Mouse (Mus musculus) layer of hippocampus, adult 11-12 months (tissue): Measurements from ENCODE around the gene Aqp8.

ENCODE experiments used
- DNase-seq: peaks from one replicate; pipeline ENCODE4 v3.0.0; 2022; ENCODE audit warnings: low spot score

Gene Aqp8

DNA sequence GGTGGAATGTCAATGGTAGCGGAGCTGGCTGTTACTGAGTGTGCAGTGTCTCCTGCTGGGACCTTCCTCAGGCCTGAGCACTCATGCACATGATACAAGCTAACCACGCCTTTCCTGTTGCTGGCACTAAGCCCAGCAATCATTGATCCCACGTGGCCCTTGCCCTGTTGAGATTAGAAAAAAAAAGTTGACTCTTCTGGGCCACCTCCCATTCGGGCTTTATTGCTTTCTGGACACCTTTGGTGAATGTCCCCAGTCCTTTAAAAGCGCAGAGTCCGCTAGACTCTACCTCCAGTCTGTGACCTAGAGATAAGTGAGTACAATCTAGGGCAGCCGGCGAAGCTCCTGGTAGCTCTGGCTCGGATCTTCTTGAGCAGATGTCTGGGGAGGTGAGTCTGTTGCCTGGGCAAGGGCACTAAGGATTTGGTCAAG, at the start of gene Aqp8:
Aqp8 (plus strand) TSS at position 222 of the 432 bp plus-strand sequence.
- DNase-seq = no peak

DNA sequence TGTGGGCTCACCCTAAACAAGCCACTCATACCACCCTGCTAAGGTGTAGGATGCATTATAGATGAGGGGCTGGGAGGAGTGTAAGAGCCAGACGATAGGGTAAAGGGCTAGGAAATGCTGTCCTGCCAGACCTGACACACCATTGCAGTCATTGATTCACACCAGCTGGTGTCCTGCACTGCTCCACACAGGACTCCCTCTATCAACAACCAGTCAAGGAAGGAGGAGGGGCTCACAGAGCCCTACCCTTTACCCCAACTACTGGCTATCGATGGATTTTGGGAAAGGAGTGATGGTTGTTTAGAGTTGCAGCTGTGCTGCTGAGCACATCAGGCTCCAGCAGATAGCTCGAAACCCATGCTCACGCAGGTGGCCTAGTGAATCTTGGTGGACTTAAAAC, 45.3 kb upstream of the Aqp8 start:
- DNase-seq = no peak

DNA sequence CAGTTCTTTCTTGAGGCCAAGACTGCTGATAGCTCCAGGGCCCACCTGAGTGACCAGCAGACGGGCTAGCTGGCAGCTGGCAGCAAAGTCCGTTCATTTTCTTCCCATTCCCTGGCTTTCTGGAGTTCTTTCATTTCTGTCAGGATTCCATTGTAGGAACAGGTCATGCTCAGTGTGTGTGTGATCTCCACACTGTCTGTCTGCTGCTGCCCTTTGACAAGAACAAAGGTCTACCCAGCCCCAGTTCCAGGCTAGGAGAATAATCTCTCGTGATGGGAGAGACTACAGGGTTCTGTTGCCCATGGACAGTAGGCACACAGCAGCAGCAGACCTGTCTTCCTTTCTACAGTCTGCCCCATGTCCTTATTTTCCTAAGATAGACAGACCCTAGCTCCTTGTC, 44.4 kb upstream of the Aqp8 start:
- DNase-seq = no peak

DNA sequence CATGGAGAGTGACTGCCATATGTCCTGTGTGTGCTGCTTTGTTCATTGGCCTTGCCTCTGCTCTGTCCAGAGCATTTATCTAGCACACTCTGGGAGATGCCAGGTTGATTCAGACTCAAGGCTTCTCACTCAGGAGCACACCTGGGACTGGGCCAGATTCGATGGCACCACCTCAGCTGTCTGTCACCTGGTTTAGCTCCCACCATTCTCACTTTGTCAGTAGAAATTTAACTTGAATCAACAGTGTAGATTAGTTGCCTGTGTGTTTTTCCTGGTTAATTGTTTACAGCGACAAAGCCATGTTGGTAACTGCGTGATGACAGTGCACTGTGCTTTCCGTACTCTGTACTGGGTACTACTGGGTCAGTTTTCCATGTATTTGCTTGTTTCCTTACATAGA, 42.1 kb upstream of the Aqp8 start:
- no peak for DNase-seq

DNA sequence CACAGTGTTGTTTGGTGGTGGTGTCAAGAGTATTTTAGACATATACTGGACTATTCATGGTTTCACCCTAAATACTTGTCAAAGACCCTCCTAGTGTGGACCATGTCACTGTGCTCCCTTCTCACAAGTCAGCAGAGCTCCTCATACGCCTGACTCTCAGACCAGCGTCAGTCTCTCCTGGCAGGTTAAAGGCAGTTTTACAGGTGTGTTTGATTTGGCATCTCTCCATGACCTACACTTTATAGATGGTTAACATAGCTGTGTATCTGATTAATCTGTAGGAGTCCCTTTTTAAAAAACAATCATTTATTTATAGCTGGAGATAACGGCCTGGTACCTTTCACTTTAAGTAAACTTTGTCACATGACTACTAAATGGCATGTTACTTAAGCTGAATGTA, 40.1 kb upstream of the Aqp8 start:
- DNase-seq = no peak

DNA sequence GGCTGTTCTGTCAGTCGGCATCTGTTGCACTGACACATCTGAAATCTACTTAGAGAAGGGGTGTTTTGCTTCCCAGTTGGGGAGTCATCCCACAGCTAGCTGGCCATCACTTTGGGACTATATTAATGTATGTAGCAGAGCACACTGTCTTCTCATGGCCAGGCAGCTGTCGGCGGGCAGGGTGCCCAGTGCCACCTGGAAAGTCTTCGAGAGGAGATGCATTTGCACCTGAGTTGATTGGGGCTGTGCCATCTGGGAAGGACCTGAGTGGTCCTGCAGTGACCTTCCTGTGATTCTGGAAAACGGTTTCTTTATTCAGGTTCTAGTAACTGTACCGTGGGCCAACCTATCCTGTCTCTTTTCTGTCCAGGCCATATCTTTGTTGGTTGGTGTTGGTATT, 37.8 kb upstream of the Aqp8 start:
- DNase-seq = no peak

DNA sequence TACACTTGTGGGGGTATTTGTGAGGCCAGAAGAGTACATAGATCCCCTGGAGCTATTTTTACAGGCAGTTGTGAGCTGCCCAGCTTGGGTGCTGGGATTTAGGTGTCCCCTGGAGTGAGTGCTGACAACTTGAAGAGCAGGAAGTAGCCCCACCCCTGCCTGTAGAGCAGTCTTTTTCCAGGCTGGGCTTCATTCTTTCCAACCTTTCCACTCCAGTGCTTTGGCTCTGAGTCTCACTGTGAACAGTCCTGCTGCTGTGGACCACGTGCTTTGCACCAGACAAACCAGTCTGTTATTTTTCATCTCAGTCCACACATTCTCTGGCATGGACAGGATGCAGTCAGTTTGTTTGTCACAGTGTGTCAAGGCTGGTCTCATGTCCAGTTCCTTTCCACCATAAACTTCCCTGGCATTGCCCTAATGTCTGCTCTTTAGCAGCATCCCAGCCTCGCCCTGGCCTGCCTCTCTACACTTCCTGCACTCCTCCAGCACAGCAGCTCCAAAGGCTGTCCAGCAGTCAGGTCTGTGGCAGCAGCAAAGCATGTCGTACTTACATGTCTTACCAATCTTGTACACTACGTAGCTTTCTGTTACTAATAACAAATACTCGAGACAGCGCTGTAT, 36.8 kb upstream of the Aqp8 start:
- DNase-seq = no peak

DNA sequence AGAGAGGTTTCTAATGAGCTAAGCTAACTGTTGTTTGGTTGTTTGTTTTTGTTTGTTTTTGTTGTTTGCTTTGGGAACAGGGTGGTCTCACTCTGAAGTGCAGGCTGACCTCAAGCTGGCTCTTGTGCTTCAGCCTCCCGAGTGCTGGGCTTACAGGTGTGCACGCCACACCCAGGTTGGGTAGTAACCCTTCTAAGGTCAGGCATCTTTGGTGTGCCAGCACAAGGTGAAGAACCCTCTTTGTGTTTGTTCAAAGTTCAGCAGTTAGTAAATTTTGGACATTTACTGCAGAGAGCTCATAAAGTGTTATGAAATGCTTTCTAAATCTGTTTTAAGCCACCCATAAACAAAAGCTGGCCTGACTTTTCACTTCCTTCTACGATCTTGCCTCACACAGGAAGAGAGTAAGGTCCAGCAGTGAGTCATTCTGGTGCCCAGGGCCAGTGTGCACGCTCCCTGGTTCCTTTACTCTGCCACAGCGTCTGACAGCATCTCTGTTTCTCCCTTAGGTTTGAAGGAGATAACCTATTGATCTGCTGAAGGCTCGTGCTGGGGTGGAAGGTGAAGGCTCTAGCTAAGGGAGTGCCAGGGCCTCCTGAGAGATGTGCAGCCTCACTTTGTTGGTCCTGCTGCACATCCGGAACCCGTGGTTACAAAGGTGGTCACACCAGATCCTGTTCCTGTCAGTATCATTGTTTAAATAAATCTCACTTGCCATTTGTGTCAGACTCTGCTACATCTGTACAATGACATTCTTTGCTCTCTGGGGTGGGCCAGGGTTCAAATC, 32.3 kb upstream of the Aqp8 start:
- no peak for DNase-seq

DNA sequence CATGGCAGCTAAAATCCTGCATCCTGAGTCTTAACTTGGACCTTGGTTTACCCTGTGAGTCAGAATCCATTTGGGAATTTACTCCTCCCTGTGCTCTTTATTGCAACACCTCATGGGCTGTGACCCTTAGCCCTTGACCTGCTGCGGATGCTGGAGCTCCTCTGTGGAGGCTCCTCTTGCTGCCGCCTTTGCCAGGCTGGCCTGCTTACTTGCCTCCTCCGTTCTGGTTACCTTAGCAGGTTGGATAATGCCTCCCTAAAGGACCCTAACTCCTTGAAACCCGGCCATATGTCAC, 31.7 kb upstream of the Aqp8 start:
- no peak for DNase-seq

DNA sequence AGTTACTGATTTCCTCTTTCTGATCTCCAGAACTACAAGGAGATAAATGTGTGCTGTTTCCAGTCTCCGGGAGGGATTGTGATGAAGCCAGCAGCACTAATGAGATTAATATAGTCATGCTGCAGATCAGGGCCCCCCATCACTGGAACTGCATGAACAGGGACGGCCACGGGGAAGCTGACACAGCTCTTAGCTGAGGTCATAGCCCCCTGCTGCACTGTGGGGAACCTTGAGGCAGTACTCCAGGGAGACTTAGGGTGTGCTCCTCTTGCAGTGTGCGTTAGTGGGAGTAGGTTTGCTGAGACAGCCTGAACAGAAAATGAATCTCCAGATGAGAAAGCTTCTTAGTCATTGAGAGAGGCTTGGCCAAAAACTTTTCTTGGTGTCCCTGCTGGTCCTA, 30.9 kb upstream of the Aqp8 start:
- DNase-seq = no peak

DNA sequence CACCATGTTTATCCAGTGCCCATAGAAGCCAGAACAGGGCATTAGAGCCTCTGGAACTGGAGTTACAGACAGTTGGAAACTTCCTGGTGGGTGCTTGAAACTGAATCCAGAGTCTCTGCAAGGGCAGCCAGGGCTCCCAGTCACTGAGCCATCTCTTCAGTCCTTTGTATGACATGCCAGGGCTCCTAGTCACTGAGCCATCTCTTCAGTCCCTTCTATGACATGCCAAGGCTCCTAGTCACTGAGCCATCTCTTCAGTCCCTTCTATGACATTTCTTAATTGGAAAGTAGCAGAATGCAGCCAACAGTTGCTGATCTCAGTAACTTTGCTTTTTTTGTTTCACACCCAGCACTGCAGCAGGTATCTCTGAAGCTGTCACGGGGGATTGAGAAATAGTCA, 20.0 kb upstream of the Aqp8 start:
- no peak for DNase-seq

DNA sequence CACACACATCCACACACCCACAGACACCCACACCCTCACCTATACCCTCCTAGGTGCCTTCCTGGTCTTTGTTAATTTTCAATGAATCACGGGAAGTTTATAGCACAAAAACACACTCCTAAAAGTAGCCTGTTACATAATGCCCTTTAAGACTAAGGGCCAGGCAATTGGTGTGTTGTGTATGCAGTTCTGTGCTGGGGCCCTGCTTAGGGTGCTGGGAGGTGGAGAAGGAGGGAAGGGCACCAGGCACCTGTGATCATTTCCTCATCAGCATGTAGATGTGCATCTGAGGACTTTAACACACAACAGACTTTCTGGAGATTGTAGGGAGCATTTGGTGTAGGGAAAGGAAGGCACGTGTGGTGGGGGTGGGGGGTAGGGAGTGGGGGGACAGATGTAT, 13.3 kb upstream of the Aqp8 start:
- no peak for DNase-seq

DNA sequence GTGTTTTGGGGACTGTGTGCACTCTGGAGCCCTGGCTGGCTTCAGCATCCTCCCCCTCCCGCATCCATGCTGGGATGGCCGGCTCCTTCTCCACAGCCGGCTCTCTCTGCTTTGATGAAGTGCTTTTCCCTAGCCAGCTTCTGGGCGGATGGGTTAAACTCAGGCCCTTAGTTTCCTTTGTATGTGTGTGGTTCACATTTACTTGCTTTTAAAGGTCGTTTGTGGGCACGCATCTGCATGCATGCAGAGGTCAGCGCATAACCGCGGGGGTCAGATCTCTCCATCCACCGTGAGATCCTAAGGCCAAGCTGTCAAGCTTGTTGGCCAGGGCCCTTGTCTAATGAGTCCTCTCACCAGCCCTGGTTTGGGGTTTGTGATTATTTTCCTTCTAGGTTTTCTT, 12.4 kb upstream of the Aqp8 start:
- DNase-seq = no peak

DNA sequence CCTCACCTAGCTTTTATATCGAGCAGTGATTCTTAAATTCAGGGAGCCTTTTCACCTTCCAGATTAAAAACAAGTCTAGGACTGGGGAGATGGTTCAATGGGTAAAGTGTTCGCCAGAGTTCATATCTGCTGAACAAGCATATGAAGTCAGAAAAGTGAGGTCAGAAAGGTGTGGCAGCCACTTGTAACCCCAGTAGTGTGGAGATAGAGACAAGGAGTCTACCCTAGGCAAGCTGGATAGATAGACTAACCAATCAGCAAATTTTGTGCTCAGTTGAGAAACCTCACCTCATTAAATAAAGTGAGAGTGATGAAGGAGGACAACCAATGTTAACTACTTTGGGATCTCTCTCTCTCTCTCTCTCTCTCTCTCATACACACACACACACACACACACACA, 11.6 kb upstream of the Aqp8 start:
- DNase-seq = no peak

DNA sequence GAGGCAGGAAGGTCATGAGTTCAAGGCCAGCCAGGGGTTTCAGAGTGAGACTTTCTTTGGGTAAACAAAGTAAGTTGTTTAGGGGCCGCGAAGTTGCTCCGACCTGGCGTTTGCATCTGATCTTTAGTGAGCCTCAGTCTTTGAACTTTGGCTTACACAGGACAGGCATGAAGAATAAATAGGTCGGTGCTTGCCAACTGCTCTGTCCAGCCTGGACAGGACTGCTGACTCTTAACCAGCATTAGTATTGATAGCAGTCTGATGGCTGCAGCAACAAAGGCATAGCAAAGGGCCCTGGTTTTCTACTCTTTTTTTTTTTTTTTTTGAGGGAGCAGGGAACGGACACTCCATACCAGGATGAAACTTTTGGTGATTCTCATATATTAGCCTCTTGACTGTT, 9.5 kb upstream of the Aqp8 start:
- DNase-seq = no peak

DNA sequence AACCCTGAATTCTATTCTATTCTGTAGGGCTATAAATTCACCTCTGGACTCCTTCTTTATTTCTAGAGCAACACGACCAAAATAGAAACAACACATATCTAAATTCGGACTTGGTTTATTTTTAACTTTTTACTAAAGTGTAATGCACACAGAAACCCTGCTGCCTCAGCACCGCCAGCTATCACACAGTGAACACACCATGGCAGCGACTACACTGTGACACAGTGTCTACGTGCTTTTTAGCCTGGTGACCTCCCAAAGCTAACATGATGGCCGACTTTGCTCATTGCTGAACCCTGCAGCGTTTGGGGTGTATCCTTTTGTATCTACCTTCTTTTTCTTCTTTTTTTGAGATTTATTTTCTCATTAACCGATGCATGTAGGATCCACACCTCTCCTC, 9.0 kb upstream of the Aqp8 start:
- DNase-seq = no peak

DNA sequence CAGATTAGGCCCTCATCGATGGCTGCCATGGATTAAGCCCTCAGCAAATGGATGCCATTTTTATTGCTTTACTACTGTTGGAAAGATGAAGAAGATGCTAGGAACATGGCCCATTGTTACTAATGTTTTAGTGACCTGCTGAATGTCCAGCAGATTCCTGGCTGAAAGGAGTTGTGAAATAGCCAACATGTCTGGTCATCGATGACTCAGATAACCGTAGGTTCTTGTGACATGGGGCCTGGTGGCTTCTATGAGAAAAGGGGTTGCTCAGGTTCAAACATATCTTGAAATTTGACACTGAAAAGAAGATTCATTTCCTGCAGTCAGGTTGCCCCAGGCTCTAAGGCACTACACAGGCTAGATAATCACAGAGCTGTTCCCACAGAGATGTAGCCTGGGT, 7.0 kb upstream of the Aqp8 start:
- DNase-seq = no peak

DNA sequence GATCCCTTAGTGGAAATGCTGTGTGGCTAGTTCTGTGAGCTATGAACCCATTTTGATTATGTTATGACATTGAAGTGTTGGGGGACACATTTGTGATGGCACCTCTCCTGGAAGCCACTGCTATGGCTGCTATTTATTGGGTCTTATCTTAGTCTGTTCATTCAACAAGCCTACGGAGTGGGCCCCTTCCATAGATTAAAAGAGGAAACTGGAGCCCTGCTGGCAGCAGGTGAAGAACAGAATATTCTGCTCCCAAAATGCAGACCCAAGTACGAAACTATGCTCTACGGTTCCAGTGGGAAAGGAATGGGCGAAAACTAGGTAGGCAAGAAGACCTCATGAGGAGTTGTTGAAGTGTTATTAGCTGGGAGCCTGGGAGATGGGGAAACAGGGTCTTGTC, 3.8 kb upstream of the Aqp8 start:
- no peak for DNase-seq

DNA sequence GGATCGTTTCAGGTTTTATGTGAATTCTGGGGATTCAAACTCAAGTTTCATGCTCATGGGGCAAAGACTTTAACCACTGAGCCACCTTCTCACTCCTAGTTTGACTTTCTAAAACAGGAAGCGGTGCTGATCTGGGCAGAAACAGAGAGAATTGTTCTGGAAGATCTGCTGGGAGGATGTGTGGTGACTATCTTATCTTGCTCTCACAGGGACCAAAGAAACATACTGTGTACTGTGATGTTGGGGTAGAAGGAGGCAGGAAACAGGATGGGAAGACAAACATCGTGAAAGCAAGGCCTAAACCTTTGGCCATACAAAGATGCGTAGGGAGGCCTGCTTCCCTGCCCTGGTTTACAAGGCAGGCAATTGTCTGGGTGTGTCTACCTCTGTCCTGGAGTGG, 2.8 kb upstream of the Aqp8 start:
- no peak for DNase-seq

DNA sequence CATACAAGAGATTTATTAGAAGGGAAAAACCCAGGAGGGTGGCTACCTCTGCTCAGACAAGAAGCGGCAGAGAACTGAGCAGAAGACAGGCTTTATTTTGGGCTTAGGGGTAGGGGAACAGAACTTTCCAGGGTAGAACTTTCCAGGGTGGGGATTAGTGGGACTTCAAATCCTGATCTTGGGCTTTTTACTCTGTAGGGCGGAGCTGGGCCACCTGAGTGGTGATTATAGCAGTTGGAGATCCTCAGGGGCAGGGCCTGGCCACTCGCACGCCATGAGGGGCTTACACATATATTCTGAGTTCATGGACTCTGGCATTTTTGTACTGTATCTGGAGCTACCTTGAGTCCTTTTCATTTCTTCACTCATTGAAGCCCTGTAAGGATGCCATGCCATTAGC, 775 bp upstream of the Aqp8 start:
- no peak for DNase-seq

DNA sequence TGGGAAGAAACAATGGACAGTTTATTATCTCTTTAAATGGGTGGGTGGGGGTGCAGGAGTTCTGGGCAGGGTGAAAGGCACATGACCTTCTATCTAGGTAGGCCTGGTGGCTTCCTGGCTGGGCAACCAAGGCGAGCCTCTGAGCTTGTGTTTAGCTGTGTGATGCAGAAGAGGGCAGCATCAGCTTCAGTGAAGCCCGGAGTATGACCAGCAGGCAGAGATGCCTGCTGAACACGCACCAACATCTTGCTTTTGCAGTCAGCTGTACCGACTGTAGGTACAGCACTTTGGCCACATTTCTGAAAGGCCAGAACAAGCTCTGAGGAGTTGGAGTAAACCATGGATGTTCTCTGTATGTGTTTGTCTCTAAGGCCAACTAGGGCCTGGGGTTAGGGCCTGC, 1.5 kb downstream of the Aqp8 start:
- no peak for DNase-seq

DNA sequence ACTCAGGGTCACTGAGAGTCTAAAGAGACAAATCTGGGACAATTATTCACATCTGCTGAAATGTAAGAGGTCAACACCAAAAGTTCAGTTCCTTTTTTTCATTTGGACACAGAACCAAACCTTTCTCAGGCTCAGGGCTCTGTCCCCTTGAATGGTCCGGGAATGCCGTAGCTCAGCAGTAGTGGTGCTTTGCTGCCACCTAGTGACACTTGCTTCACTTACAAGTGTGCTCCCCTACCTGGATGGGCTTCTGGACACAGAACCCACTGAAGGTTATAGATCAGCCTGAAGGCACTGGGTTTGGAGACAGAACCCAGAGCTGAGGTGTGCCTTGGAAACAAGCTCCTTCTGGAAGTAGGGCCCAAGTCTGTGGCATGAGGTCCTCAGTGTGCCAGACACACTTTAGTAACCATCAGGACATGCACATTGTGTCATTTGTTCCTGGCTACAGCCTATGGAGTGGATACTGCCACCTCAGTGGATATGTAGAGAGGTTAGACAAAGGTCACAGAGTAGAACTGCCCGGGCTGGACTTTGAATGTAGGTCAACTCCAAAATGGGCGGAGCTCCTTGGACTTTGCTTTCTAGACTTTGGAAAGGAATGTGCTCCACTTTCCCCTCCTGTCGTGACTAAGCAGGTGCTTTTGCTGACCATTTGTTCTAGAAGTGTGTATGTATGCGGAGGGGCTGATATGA, 3.7 kb downstream of the Aqp8 start:
- peak; percentile 74 for DNase-seq

DNA sequence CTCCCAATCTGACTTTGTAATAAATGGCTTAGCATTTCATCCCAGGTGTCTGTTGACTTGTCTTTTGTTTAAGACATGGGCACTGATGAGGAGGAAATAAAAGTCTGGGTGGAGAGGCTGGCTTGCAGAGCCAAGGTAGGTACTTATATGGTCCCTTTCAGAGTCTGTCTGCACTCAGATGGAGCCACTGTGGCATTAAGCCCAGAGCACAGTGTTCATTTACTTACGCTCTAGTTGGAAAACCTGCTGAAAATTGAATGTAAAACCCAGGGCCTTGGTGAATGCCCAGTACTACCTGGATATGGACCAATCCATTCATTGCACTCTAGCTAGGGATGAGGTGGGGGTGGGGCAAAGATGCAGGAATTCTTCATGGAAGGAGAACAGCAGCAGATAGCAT, 5.9 kb downstream of the Aqp8 start:
- no peak for DNase-seq

DNA sequence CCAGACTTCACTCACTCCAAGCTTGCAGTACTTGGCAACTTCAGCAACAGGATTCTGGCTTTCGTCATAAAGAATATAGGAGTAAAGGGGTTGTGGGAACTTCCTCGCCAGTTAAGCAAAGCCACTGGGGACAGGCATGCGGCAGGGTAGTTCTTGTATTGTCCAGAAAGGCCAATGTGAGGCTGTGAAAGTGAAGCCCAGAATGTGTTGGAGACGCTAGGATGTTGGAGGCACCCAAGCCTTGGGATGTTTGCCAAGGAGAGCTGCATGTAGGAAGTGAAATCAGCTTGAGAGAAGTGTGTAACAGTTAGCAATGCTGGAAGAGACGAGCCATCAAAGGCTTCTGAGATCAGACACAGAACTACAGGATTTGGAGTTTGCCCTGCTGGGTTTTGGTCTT, 25.6 kb downstream of the Aqp8 start:
- peak; percentile 32 for DNase-seq
